Mouse (Mus musculus) G1E-ER4 (cell line): ENCODE measurements around the gene Ppp2r5c. TPM values are rescaled to one million over a fixed set of nuclear protein-coding genes. Genes with fewer than 3 reads are reported as not detected.

Source experiments
- GATA1 ChIP-seq: IDR thresholded peaks from one replicate; pipeline ENCODE4 v1.8.0; 2012; ENCODE audit warnings: low read length, inconsistent platforms
- polyA plus RNA-seq: library from polyadenylated mRNA; stranded (reverse); fragments of >175 nt; gene quantifications from 2 replicates; pipeline ENCODE4 v1.2.3, GENCODE M21; 2012

The Ppp2r5c gene
- polyA plus RNA-seq, 1 experiment: 24.6 TPM

DNA sequence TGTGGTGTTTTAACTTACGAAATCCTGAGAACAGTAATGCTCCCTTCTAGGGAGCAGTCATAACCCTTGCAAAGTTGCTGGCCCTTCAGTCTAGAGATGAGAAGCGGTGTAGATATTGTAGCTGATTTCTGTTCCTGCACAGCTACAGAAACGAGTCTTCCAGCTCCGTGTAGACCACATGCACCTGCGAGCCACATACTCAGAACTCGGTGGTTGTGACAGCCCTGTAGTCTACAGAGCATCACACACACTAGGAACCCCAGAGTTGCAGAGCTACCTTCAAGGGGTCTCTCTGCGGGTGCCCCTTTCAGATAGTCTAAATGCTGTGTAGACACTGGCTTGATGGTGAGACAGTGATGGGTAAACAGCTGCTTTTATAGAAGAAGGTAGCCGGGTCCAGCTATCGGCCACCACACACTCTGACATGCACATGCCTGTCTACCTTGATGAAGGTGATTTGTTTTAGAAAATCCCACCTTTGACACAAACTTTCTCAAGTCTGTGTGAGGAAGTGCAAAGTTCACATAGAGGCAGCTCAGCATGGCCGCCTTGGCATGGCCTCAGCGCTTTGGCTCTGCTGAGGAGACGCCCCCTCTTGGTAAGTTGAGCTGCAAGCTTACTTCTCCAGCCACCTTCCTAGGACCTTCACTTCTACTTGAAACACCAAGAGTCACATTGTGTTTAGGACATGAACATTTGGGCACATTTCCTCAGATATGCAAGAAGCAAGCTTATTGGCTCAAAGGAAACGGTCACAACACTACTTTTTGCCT is 46.9 kb downstream of the Ppp2r5c start:
- TF ChIP-seq GATA1: no peak

DNA sequence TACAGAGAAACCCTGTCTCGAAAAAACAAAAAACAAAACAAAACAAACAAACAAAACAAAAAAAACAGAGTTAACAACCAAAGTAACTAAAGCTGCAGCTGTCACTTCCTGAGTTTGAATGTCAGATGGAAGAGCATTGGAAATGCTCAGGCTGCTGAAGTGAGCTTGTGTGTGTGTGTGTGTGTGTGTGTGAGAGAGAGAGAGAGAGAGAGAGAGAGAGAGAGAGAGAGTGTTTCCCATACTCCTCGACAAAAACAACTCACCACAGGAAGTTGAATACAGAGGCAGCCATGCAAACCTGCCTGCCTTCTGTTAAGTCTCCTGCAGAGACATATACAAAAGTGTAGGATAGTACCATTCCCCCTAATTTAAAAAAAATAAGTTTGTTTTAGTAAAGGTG is 47.9 kb downstream of the Ppp2r5c start:
- TF ChIP-seq GATA1: no peak

GRCm38 (mm10) chr12:110495260-110495659 is 48.3 kb downstream of the Ppp2r5c start:
- TF ChIP-seq GATA1: no peak

DNA sequence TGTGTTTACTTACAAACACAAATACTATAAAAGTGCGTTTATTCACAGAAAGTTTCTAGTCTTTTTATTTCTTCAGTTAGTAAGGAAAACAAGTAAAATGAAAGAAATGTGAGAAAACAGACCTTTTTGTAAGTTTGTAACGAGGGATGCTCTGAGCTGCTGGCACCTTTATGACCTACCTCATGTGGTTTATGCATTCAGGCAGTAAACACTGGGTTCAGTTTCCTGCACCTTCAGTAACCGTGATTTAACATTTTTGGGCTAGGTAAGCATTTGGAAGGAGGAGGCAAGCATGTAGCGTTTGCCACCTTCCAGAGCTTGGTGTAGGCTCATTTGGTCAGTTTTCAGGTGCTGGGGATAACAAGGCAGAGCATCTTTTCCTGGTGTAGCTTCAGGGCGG is 49.1 kb downstream of the Ppp2r5c start:
- TF ChIP-seq GATA1: no peak

GRCm38 (mm10) chr12:110497013-110497412 is 50.1 kb downstream of the Ppp2r5c start:
- TF ChIP-seq GATA1: no peak

DNA sequence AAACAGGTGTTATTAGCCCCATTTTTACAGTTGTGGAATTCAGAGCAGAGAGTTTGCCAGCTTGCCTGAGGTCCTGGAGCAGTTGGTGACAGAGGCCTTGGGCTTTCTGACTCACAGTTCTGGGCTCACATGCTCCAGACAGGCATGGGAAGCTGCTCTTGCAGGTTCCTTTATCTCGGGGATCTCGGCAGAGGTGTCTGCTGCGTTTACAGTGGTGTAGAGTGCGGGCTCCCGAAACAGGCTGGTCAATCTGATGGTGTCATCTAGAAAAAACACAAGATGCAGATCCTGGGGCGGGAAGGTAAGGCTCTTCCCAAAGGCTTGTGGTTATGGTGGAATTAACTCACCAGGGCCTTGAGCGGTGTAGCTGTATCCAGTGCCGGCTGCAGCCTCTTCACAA is 50.6 kb downstream of the Ppp2r5c start:
- no peak for TF ChIP-seq GATA1

GRCm38 (mm10) chr12:110498283-110499224 is 51.6 kb downstream of the Ppp2r5c start:
- no peak for TF ChIP-seq GATA1

DNA sequence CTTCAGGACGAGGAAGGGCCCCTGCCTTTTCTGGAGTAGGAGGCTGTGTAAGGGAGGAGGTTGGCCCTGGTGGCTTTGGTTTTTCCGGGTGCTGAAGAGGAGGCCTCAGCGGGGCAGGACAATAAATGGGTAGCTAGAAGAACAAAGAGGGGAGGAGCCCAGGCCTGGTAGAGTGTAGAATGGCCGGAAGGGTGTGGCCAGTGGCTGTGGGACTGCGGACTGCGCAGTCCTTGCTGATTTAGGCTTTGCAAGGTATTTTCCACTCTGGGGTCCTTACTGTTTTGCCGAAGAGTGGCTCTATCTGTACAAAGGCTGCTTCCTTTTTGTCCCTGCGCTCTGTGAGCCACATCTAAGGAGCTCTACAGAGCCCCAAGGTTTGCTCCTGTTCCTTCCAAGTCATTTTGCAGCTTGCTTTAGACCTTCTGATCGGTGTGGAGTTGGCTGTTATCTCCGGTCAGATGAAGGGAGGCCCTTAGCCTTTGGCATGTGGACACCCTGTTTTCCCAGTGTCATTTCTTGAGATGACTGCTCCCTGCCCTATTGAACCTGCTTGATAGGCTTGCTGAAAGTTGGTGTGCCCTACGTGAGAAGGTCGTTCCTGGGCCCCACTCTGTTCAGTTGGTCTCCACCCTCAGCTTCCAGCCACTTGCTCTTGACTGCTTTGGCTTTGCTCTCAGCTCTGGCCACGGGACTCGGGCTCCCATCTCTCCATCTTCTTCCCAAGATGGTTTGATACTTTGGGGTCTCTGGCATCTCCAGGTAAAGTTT is 52.5 kb downstream of the Ppp2r5c start:
- TF ChIP-seq GATA1: no peak

DNA sequence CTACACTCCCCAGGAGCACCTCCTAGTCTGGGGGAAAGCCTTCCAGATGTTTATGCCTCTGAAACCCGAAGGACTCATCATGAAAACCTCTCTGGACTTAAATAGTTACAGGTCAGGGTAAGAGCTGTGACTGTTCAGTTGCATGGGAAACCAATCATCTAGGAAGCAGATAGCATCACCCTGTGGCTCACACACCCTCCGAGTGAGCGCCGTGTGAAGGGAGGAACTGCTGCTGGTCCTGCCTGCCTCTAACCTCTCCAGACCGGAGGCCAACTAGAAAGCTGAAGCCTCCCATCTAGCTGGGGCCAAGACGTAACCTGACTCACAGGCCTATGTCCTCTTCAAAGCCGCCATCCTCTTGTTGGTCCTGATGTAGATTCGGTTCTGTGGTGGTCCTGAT is 53.2 kb downstream of the Ppp2r5c start:
- no peak for TF ChIP-seq GATA1

- TF ChIP-seq GATA1: no peak
These were observed 56.7 kb downstream of the Ppp2r5c start for GRCm38 (mm10) chr12:110503406-110504144.

- TF ChIP-seq GATA1: no peak
These were observed 57.2 kb downstream of the Ppp2r5c start for GRCm38 (mm10) chr12:110504145-110504490.

DNA sequence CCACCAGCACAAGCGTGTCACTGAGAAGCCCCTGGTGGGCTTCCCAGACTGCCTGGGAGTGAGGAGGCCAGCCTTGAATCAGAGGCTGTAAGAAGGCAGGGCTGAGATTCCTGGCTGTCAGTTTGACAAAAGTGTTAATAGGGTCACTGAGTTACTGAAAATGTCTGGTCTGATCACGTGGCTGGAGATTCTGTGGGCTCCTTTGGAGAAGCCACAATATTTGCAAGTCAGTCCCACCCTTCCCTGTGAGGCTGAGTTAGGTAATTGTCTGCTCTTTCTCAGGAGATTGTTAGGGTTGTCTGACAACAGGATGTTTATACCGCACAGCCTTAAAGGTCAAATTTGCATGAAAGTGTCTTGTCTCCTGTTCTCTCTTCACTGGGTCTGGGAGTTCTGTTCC is 57.9 kb downstream of the Ppp2r5c start:
- TF ChIP-seq GATA1: no peak

- TF ChIP-seq GATA1: no peak
These were observed 59.1 kb downstream of the Ppp2r5c start for GRCm38 (mm10) chr12:110506046-110506445.

GRCm38 (mm10) chr12:110507714-110508297 is 60.9 kb downstream of the Ppp2r5c start:
- TF ChIP-seq GATA1: no peak

GRCm38 (mm10) chr12:110508680-110509079 is 61.8 kb downstream of the Ppp2r5c start:
- TF ChIP-seq GATA1: no peak
